Mouse (Mus musculus) cortical plate, adult 2 months (tissue): ENCODE results near the gene Cic.

Experiments used
- CTCF ChIP-seq: fragments of 200-500 bp; IDR thresholded peaks from 2 replicates; pipeline ENCODE4 v1.5.1; 2011; ENCODE audit warnings: mild to moderate bottlenecking, control low read depth, low read length; ENCODE audit not compliant: insufficient read depth; ENCODE audit errors: extremely low read depth
- POLR2A ChIP-seq: fragments of 200-500 bp; IDR thresholded peaks from 2 replicates; pipeline ENCODE4 v1.6.1; 2011; ENCODE audit warnings: mild to moderate bottlenecking, low read length, control low read depth; ENCODE audit not compliant: insufficient read depth; ENCODE audit errors: extremely low read depth

GRCm38 (mm10) chr7:25281166-25281733 is 13.7 kb downstream of the Cic start:
- TF ChIP-seq POLR2A (no peak), CTCF (no peak)
